Mouse (Mus musculus): ENCODE results near the gene Fam78b.

DNA sequence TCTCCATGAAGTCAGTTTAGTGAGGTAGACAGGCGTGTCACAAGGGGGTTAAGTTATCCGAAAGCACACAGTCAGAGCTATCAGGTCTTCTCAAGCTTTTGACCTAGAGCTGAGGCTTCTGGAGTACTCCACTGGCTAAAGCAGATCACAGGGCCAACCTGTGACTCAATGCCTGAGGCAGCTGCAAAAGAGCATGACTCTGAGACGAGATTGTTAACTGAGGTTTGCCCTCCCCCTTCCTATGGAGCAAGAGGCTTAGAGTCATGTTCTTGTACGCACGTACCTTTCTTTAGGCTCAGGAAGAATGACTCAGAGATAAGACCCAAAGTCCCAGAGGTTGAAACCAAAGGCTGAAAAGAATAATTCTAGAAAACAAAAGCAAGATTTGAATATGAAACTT is 32.9 kb upstream of the Fam78b start:
- TF ChIP-seq TAL1 (IDR thresholded peaks at IDR 0.05; ENCODE audit: low read length) (no peak), GATA1 (IDR thresholded peaks at IDR 0.05; ENCODE audit: low read length) (no peak)

Measured in erythroblast, embryonic 14.5 days (primary cell).